Mouse (Mus musculus): Measurements from ENCODE around the gene Lrp1.

DNA sequence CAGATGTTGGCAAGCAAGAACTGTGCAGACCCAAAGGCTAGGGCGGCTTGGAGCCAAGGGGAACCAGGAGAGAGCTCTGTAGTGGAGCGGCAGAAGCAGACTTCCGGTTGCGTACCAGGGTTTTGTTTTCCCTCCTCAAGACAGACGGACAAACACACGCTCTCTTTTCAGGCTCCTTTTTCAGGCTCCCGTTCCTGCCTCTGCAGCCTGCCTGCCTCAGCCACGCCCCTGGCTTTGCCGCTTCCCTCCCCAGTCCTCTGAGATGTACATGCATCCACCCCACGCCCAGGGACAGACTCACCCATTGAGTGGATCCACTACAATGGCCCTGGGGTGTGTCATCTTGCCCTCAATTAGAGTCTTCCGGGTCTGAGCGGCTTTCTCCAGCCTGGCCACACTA, 30.7 kb downstream of the Lrp1 start:
- TF ChIP-seq GATA1 (IDR thresholded peaks at IDR 0.05; ENCODE audit: low read length) (no peak), TAL1 (IDR thresholded peaks at IDR 0.05; ENCODE audit: low read length) (no peak)
